Mouse (Mus musculus): ENCODE results near the gene Mtmr3.

Gene Mtmr3

DNA sequence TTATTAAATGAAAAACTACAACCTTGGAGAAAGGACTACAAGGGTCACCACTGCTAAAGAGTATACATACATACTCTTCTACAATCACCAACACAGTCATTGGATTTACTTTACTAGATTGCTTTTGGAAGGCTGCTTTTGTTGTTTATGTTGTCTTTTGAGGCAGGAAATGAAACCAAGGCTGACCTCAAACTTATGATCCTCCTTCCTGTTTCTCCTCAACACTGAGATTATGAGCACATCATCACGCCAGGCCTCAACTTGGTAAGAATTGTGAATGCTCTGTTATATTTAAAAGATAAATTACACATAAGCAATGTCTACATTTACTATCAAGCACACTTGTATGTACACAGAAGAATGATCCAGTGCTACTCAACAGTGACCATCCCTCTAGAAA is 58.0 kb downstream of the Mtmr3 start:
- no peak for DNase-seq (ENCODE audit: extremely low spot score, low read depth, low spot score)

DNA sequence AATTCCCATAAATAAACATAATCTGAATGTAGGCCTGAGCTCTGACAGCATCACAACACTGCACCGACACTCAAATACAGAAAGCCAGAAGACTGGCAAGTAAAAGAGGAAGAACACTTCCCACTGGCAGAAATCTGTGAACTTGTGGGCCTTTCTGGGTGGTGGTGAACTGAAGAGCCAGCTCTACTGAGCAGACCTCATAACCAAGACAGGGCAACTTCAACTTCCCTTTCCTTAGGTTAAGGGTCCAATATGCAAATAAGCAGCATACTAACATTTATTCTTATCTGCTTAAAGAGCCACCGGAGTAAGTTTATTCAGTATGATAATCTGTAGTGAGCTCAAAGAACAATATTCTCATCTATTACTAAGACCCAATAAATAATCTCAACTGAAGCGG is 67.5 kb downstream of the Mtmr3 start:
- DNase-seq (ENCODE audit: extremely low spot score, low read depth, low spot score) = no peak

DNA sequence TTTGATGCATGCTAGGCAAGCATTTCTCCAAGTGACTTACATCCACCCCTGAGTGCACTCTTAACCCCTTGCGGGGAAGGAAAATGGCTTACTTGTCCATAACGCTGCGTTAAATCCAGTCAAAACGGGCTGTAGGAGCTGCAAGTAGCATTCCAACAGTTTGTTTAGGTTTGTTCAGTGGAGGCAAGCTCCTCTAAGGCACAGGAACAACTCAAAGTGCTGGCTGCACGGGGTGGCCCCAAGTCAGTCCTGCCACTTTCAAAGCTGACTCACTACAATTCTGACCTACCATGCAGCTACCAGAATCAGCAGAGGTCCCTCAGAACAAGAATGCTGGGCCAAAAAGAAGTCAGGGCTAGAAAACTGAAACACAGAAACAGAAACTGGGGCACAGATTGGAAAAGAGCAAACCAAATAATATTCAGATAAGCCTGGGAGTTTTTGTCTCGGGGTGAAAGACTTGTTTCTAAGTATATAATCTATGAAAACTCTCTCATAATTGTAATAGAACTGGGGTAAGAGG is 72.5 kb downstream of the Mtmr3 start:
- no peak for DNase-seq (ENCODE audit: extremely low spot score, low read depth, low spot score)

DNA sequence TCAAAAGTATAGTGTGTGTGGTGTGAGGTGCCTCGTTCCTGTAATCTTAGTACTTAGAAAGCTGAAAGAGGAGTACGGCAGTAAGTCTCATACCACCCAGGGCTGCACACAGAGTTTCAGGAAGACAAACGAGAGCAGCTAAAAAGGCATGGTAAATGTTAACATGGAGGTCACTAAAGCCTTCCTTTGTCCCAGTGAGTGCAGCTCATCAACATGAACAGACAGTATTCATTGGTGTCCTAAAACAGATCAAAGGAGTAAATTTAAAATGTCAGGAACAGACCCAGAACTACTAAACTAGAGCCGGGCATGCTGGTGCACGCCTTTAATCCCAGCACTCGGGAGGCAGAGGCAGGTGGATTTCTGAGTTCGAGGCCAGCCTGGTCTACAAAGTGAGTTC is 75.7 kb downstream of the Mtmr3 start:
- no peak for DNase-seq (ENCODE audit: extremely low spot score, low read depth, low spot score)

DNA sequence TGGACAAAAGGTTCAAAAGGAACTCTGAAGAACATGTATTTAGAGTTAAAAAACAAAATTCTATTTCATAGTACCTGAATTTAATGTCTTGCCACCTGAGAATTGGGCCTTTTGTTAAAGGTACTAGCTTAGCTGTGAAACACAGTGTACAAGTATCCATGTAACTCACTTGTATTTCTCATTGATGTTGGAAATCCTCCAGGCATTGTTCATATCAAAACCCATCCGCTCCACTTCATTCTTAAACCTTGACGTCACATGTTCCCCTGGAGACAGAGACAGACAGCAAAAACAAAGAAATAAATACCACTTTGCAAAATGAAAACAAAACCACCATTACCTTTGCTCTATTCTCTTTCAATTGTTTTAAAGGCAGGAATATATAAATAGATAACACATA is 87.2 kb downstream of the Mtmr3 start:
- DNase-seq (ENCODE audit: extremely low spot score, low read depth, low spot score) = no peak

DNA sequence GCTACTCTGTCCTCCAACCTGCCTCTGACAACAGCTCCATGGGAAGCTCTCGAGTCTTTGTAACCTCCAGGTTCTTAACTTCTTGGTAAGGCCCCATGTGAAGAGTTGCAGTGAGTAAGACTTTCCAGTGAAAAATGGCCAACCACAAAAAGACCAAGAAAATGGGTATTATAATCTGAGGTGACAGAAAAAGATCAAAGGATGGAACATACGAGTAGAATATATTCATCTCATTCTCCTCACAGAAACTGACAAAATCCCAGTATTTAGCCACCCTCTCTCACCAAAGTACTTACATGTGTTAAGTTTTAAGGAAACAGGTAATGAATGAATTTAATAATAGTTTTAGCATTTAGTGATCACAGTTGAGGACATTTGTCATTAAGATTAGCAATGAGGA is 88.2 kb downstream of the Mtmr3 start:
- no peak for DNase-seq (ENCODE audit: extremely low spot score, low read depth, low spot score)

DNA sequence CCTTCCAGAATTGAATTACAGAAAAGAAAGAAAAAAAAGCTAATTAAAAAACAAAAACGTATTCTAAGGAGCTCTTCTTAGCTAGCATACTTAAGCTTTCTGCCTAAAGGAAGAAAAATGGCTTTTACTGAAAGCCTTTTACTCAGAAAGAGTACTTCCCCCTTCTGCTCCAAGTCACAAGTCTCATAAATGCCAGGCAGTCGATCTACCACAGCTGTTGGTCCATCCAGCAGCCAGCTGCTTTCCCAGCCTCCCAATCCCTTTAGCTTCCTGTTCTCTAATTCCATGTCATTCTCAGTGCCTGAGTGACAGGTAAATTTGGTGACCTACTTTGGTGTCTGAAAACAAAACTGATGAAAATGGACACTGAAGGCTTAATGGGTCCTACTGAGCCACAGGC is 92.5 kb downstream of the Mtmr3 start:
- no peak for DNase-seq (ENCODE audit: extremely low spot score, low read depth, low spot score)

DNA sequence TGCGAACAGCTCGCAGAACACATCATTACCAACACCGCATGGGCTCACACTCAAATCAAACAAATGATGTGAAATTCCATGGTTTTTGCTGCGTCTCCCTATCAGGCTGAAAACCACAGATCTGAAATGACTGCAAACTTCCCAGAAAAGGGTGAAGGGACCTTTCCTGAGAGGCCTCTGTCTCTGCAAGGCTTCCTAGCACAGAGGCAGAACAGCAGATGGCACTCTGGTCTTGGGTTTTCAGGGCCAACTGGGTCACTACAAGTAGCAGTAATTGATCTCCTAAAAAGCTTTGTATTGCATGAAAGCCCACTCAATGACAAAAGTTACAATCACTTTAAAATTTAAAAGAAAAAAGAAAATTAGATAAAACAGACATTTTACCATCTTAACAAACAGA is 93.8 kb downstream of the Mtmr3 start:
- no peak for DNase-seq (ENCODE audit: extremely low spot score, low read depth, low spot score)

DNA sequence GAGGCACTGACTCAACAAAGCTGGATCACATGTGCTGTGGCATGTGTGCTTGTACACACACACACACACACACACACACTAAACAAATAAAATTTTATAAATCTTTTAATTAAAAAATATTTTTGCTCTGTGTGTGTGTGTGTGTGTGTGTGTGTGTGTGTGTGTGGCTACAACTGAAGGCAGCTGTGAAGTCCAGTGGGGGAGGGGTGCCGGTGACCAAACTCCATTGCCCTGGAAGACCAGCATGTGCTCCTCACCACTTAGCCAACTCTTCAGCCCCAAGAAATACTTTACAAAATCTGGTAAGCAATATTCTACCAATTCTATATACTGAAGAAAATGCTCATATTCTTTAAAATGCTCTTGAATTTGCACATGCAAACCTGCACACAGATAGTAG is 94.4 kb downstream of the Mtmr3 start:
- DNase-seq (ENCODE audit: extremely low spot score, low read depth, low spot score) = no peak

DNA sequence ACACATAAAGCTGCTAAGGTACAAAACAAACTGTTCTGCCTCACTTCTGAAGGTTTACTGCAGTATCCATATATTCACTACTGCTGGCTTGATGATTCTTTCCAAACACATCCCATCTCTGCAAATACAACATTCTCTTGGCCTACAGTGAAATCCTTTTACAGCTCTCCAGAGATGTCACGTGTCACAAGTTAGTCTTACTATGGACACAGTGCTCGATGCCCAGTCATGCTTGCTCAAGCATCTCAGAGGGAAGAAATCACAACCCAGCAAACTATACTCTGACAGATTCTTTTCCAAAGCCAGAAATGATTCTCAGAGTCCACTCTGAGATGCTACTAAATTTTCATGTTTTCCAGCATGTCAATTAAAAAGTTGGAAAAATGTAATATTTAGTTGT is 95.2 kb downstream of the Mtmr3 start:
- no peak for DNase-seq (ENCODE audit: extremely low spot score, low read depth, low spot score)

DNA sequence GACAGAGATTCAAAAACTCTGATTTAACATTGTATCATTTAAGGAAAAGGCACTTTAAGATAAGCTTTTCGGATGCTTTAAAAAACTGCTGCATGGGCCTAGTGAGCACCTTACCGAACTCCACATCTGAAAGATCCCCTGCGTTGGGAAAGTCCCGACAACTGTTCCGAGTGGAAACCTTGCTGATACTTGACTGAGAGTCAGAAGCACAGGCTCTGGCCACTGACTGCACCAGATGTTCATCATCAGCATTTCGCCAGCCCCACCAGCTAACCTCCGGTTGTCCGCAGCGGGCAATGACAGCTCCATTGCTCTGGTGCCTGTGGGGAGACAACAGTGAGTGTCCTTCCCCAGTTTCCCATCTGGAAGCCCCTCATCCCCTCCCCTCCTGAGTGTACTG is 95.9 kb downstream of the Mtmr3 start:
- DNase-seq (ENCODE audit: extremely low spot score, low read depth, low spot score) = no peak

DNA sequence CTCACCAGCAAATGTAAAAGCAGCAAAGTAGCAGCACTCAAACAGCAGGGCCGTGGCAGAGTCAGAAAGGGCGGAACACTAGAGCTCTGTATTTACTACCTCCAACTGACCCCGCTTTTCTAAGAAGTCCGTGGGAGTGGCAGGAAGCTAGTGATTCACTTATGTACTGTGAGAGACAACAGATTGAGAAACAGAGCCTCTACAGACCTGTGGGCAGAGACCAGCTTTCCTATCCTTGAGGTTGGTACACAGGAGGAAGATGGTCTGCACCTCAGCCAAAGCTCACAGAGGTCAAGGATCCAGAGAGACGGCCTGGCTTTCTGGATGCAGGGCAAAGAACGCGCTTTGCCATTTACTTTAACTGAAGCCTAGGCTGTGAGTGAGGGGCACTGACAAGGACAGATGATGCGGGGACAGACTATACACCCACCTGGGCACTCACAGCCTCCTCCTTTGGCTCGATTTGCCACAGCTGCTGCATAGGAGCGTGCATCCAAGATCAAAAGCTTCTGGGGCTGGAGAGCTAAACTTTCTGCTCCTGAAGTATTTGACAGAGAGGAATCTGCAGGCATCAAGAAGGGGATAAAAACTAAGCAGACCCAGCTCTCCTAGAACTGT is 97.1 kb downstream of the Mtmr3 start:
- DNase-seq (ENCODE audit: extremely low spot score, low read depth, low spot score) = no peak

DNA sequence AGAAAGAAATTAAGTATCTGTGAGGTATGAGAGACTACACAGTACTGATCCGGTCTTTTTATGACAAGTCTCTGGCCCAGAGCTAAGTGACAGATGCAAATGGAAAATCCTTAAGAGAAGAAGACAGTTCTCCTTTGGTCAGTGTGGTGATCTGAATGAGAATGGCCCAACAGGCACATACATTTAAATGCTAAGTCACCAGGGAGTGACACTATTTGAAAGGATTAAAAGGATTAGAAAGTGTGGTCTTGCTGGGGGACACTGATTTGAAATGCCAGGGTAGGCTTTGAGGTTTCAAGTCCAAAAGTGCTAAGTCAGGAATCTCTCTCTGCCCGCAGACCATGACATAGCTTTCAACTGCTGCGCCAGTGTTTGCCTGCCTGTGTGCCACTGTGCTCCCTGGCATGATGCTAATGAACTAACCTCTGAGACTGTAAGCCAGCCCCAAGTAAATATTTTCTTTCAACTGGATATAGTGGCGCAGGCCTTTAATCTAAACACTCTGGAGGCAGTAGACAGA is 99.6 kb downstream of the Mtmr3 start:
- no peak for DNase-seq (ENCODE audit: extremely low spot score, low read depth, low spot score)

DNA sequence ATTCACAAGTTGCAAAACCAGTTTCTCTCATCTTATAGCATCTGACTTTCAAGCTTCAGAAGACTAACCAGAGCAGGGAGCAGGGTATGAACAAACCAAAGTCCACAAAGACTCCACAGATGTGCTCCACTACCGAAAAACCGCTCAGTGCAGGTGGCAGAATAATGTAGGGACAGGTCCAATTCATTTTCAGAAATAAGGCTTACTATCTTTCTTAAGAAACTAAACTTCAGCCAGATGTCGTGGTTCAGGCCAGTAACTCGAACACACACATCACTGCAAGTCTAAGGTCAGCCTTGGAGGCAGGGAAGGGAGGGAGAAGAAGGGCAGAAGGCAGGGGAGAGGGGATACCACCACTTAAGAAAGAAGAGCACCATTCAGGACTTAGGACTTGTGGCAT is 105.5 kb downstream of the Mtmr3 start:
- DNase-seq (ENCODE audit: extremely low spot score, low read depth, low spot score) = no peak

DNA sequence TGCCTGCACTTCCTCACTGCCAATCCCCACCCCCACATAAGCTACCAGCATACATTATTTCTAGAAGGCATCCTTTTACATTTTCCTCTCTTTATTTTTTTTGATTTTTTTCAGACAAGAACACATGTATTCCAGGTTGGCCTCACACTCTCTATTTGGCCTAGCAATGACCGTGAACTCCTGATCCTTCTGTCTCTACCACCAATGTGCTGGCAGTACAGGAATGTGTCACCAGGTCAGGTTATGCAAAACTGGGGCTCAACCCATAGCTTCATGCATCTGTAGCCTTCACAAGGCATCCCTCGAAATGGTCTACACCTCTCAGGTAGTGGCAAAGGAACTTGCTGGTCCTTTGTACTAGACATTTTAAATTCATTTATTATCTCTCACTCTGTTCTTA is 105.9 kb downstream of the Mtmr3 start:
- no peak for DNase-seq (ENCODE audit: extremely low spot score, low read depth, low spot score)

DNA sequence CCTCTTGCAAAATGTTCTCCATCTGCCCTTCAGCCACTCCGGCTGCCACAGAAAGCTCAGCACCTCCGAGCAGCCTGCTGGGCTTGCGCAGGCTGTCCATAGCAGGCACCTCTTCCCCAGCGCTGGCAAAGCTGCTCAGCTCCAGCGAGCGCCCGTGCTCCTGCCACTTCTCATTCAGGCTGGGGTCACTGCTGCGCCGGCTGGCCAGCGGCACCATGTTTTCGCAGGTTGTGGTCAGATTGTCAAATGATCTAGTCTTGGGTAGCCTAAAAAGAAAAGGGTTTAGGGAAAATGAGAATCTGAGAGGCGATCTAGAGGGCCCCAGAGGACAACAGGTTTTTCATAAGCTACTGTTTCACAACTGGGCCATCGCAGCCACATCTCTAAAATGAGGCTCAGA is 106.3 kb downstream of the Mtmr3 start:
- no peak for DNase-seq (ENCODE audit: extremely low spot score, low read depth, low spot score)

DNA sequence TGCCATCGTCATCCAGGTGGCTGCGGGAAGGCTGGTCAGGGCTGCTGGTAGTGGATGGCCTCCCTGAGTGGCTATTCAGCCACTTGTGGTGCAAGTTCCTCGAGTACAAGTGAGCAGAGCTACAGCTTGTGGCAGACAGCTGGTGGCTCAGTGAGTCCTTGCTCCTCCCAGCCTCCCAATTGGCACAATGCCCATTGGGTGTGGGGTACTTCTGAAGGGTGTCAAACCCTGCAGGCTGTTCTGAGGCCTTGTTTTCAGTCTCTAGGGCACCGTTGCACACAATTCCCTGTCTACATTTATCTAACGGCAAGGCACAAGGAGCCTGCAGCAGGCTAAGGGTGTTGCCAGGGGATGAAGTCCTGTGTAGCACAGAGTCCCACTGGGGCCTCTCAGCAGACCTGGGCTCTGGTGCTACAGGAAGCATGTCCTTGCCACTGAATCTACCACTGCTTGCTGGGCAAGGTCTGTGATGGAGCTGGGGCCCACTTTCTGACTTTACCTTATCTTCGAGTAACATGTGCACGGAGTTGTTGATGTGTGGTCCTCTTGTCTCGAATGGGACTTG is 107.2 kb downstream of the Mtmr3 start:
- DNase-seq (ENCODE audit: extremely low spot score, low read depth, low spot score) = no peak

DNA sequence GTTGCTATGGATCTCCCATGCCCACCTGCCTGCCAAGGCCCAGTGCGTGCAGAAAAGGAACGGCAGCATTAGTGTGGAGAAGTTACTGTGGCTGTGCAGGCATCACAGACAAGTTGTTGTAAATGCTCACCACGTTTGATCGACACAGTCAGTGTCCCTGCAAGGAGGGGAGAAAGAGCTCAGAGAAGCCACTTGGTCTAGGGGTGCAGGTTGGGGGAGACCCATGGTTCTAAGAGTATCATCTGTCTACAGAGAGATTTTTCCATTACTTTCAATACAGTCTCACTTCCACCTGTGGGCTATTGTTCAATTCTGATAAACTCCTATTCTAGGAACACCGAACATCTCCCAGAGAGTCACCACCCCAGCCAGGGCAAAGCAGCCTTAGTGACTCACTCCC is 110.1 kb downstream of the Mtmr3 start:
- no peak for DNase-seq (ENCODE audit: extremely low spot score, low read depth, low spot score)

DNA sequence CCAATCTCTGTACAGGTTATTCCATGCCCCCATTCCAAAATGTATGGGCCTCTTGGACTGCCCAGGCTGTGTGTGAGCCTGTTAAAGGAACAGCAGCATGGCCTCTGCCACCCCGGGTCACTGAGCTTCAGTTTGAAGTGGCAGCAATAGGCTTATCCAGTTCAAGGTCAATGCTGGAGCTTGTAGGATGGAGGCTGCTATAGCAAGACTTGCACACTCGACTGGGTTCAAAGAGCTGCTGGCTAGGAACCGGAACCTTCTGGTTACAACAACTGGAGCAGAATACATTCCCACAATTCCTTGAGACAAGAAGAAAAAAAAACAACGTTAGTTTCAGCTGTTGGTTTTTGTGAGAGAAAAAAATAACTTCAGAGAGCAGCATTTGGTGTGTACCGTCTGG is 112.0 kb downstream of the Mtmr3 start:
- DNase-seq (ENCODE audit: extremely low spot score, low read depth, low spot score) = no peak

DNA sequence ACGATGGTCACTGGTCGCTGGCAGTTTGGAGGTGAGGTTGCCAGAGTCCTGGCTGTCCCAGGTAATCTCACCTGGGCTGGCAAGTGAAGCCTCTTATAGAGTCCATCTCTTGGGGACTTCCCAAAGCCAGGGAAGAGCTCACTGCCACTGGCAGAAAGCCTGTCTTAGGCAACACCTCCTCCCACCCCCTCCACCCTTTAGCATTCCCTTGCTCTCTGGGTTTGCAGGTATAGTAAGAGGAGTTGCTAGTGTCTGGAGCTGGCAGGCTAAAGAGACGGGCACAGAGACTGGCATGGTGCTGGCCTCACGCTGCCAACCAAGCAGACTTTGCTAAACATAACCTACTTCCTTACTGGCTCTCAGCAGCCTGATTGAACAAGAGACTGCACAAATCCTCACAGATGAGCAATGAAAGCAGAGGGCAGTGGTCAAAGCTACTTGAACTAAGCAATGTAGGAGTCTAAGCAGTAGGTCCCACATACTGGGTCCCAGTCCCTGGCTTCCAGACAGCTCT is 118.4 kb downstream of the Mtmr3 start:
- no peak for DNase-seq (ENCODE audit: extremely low spot score, low read depth, low spot score)

DNA sequence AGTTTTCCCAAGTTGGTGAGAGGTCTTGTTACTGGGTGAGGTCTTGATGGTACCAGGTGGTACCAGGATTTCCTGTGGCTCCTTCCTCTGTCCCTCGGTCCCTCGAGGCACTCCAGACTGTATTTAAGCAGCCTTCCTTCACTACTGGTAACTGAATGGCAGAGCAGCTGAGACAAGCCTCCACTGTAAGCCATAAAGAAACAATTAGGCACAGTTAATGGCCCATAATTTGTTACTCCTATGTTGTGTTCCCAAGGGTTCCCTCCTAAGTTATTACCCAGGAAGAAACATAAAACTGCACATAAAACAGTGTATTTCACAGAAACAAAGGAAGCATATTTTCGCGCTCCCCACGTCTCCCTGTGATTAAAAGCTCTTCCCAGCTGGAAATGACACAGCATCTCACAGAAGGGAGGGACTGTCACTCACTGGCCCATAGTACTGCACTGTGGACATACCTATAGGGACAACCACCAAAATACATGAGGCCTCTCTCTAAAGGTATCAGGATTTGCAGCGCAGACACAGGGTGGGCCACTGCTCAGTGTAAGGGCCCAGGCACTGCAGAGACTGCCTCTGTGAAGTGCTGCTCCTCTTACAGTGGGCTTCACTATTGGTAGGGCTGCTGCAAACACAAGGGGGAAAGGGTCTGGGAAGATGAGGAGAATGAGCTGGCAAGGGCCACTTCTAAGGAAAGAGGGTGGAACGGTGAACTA is 122.0 kb downstream of the Mtmr3 start:
- no peak for DNase-seq (ENCODE audit: extremely low spot score, low read depth, low spot score)

DNA sequence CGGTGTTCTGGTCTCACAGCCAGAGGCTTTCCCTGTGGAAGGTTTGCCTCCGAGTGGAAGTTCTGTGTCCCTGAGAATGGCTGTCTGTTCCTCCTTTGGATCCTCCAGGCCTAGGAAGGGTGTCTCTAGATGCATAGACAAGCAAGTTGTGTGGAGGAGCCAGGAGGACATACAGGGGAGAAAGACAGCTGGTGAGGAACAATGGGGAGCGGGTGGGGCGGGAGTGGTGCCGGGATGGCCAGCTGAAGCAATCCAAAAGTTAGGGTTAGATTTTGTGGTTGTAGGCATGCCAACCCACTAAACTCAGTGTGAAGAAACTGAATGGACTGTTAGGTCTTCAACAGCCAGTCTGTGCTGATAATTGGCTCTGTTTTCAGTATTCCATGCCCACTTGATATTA is 122.9 kb downstream of the Mtmr3 start:
- DNase-seq (ENCODE audit: extremely low spot score, low read depth, low spot score) = no peak

Data from hindlimb bud, embryonic 11.5 days (tissue).